Mouse (Mus musculus) bone marrow, adult 2 months (tissue): ENCODE measurements at regions not wholly inside any gene's neighbourhood (a gene's known extent, or its start where the extent isn't known, plus 50 kb on each side); places are given as distances from the start of the nearest gene placed in this dataset.
"Not testable (repeated sequence)": the region's sequence is repeated elsewhere in the genome, so short reads cannot be mapped to it uniquely, and the experiment has no call there.

Source experiments
- H3K27ac ChIP-seq: fragments of 200-500 bp; 2 replicates; pipeline ENCODE4 v1.5.1; 2012; ENCODE audit warnings: low read depth, mild to moderate bottlenecking, control low read depth, inconsistent platforms, low read length; ENCODE audit not compliant: control insufficient read depth, poor library complexity, insufficient read depth
- H3K4me1 ChIP-seq: fragments of 200-500 bp; 2 replicates; pipeline ENCODE4 v1.6.1; 2011; ENCODE audit warnings: low read length; ENCODE audit not compliant: control insufficient read depth, insufficient read depth
- H3K4me3 ChIP-seq: fragments of 200-500 bp; replicated peaks from 2 replicates; pipeline ENCODE3; 2011; ENCODE audit warnings: mild to moderate bottlenecking, low read depth, low read length, control low read depth; ENCODE audit not compliant: control insufficient read depth
- CTCF ChIP-seq: fragments of 200-500 bp; IDR thresholded peaks from 2 replicates; pipeline ENCODE4 v1.5.1; 2011; ENCODE audit warnings: low read length, control low read depth; ENCODE audit not compliant: control insufficient read depth, insufficient read depth
- POLR2A ChIP-seq: fragments of 200-500 bp; IDR thresholded peaks from 2 replicates; pipeline ENCODE4 v1.6.1; 2011; ENCODE audit warnings: low read depth, mild to moderate bottlenecking, control low read depth, low read length, borderline replicate concordance; ENCODE audit not compliant: control insufficient read depth
- WGBS: fragments of 180-500 bp; shearing (Covaris S2); methylation state at CpG from one replicate; pipeline ENCODE4 v1.1.7; 2018; 5-methylcytosine and 5-hydroxymethylcytosine counted together

DNA sequence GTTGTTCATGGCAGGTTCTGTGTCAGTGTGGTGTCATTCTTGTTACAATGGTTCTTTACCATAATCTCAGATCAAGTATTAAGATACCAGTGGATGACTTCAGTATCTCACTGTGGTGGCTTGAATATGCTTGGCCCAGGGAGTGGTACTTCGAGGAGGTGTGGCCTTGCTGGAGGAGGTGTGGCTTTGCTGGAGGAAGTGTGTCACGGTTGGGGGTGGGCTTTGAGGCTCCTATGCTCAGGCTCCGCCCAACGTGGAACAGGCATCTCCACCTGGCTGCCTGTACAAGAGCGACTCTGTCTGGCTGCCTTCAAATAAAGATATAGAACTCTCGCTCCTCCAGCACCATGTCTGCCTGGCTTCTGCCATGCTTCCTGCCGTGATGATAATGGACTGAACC is 63.6 kb downstream of the Cd2 start:
- Histone ChIP-seq H3K4me1 (no peaks in the 10 kb centered on the region; the same call in 1 of the 2 replicates), H3K27ac (no peak overlapping the region), H3K4me3 (no peak overlapping the region)
- TF ChIP-seq POLR2A = no peak
- TF ChIP-seq CTCF = no peak
- 76% methylated on average over 7 of the region's 7 CpGs for WGBS

DNA sequence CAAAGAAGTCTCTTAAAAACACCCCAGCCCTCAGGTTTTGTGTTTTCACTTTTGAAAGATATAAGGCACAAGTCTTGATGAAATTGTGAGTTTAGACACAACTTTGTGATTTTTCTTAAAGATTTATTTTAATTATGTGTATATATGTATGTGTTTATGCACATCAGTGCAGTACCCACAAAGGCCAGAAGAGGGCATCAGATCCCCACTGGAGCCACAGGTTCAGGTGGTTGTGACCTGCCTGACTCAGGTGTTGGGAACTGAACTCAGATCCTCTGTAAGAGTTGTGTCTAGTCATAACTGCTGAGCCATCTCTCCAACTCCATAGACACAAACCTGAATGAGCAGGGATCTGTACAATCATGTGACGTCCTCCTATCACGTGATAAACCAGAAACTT is 67.8 kb downstream of the Cd2 start:
- Histone ChIP-seq H3K27ac (no peak overlapping the region), H3K4me3 (no peak overlapping the region), H3K4me1 (no peaks in the 10 kb centered on the region)
- TF ChIP-seq POLR2A = no peak
- TF ChIP-seq CTCF = peak; percentile 42; the same call in 1 of the 2 replicates
- 79% methylated on average over 2 of the region's 2 CpGs for WGBS

DNA sequence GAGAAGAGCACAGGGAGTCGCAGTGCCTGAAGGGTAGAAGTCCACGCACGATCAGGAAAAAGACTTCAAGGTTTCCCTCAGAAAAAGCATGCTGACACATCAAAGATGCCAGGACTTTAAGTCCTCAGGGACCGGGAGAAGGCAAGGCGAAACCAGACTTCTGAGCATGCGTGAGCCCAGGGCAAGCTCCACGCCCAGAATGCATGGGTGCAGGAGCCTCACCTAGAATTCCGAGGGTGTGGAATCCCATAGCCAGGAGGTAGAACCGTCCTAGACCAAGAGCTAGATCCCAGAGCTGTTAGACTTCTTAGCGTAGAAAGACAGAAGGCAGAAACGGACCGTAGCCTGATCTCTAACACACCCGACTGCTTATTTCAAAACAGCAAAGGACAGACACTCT is 71.0 kb downstream of the Cd2 start:
- WGBS = 86% methylated on average over 13 of the region's 13 CpGs
- no peak for TF ChIP-seq CTCF
- no peak for TF ChIP-seq POLR2A
- no peaks in the 10 kb centered on the region; the same call in 1 of the 2 replicates for H3K4me1 ChIP-seq
- no peak overlapping the region for H3K4me3 ChIP-seq
- H3K27ac ChIP-seq = no peak overlapping the region

DNA sequence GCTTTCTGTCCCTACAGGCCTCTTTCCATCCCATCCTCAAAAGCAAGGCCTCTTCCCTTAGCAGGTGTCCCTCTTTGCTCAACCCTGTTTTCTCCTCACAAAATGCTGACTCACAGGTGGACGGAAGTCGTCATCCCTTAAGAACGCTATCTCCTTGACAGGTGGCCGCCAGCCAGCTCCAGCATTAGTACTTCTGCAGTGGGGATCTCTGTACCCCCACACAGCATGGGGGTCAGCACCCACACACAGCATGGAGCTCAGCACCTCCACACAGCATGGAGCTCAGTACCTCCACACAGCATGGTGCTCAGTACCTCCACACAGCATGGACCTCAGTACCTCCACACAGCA is 74.6 kb downstream of the Cd2 start:
- no peak overlapping the region for H3K4me3 ChIP-seq
- no peak overlapping the region for H3K27ac ChIP-seq
- WGBS = 4% methylated on average over 4 of the region's 4 CpGs
- no peak for TF ChIP-seq POLR2A
- no peak for TF ChIP-seq CTCF
- H3K4me1 ChIP-seq = no peaks in the 10 kb centered on the region; the same call in 1 of the 2 replicates

DNA sequence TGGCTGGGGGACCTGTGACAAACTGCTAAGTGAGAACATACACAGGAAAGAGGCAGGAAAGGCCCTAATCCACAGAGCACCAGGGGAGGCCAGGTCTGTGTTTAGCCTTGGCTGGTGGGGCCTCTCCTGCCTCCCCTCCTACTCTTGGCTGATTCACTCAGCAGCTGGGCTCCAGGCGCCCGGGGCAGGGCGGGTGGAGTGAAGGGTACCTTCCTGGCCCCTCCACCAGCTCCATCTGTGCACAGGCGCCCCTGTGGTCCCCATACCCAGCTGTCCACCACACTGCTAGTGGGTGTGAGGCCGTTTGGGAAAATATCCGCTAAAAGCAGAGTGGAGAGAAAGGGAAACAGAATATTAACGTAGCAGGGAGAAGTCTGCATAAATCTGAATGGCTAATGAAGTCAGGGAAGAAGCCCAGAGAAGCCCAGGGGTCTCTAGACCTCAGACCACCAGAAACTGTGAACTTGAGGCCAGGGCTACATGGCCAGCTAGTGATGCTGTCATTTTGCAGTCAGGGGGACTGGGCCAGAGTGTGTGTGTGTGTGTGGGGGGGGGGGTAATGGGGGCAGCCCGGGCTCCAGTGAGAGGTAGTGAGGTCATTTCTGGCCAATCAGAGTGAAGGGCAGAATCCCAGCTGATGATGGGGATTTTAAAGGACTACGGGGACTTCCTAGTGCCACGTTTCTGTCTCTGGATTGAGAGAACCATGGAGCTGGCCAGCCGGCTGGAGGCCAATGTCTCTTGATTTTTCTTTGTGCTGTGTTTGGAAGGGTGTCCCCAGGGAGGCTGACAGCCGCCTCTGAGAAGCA is 75.1 kb downstream of the Cd2 start:
- Histone ChIP-seq H3K27ac (no peak overlapping the region), H3K4me1 (no peaks in the 10 kb centered on the region; the same call in 1 of the 2 replicates), H3K4me3 (no peak overlapping the region)
- TF ChIP-seq CTCF (no peak), POLR2A (no peak)
- 16% methylated on average over 12 of the region's 12 CpGs for WGBS

DNA sequence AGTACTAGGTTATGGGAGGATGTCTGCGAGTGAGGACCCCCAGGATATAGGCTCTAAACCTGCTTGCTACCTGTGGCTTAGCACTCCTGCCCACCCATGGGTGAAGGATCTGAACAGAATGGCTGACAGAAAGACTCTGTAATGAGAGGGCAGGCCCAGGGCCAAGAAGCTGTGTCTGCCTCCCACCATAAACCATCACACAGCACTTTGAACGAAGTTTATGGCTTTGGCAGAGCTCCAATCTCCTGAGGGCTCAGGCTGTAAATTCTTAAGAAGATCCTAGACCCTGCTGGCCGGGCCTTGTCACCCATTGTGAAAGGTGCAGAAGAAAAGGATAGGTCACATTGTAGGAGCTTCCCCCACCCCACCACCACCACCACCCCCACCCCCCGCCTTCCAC is 75.8 kb downstream of the Cd2 start:
- Histone ChIP-seq H3K4me3 (no peak overlapping the region), H3K4me1 (no peaks in the 10 kb centered on the region; the same call in 1 of the 2 replicates), H3K27ac (no peak overlapping the region)
- 34% methylated on average over 4 of the region's 4 CpGs for WGBS
- no peak for TF ChIP-seq CTCF
- TF ChIP-seq POLR2A = no peak

DNA sequence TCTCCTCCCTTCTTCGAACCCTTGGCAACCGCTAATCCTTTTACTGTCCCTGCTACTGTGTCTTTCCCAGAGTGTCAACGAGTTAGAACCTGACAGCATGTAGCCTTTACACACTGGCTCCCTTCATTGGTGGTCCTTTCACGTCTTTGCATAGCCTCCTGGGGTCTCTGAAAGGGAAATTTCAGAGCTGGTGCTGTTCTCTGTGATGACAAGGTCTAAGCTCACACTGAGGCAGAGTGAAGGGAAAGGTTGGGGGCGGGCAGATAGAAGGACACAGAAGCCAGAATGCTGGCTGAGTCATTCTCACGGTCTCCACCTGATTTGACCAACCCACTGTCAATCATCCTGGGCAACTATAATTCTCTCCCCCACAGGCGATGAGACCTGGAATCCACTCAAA is 78.2 kb downstream of the Cd2 start:
- H3K4me1 ChIP-seq = no peaks in the 10 kb centered on the region; the same call in 1 of the 2 replicates
- TF ChIP-seq CTCF = no peak
- no peak for TF ChIP-seq POLR2A
- no peak overlapping the region for H3K27ac ChIP-seq
- H3K4me3 ChIP-seq = no peak overlapping the region
- WGBS = 84% methylated on average over 7 of the region's 7 CpGs

DNA sequence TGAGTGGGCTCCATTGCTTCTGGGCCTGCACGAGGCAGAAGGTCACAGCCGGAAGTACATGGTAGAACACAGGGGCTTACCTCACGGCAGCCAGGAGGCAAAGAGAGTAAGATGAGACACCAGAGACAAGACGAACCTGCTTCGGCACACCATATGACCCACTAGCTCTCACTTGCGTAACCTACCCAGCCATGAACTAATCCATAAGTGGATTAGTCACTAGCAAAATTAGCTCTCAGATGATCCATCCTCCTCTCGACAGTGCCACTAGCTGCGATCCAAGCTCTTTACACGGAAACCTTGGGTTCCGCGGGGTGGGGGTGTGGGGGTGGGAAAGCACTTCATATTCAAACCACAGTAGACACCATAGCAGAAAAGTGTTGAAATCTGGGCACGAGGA is 79.0 kb downstream of the Cd2 start:
- WGBS = 81% methylated on average over 12 of the region's 12 CpGs
- no peak overlapping the region for H3K27ac ChIP-seq

DNA sequence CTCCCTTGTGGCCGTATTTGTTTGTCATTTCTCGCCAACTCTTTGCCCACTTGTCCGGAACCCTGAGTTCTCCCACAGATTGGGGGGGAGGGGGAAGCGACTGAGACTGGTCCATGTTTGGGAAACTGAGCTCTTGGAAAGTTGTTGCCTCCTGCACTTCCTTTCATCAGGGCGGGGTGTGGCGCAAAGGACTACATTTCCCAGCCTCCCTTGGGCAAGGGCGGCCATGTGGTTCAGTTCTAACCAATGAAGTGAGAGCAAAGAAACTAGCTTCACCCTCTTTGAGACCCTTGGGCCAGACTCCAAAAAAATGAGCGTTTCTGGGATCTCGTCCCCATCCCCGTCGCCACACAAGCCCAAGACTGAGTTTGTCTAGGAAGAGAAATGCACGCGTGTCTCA is 81.6 kb downstream of the Cd2 start:
- H3K4me3 ChIP-seq, H3K27ac ChIP-seq, H3K4me1 ChIP-seq: not testable (repeated sequence)
- 92% methylated on average over 13 of the region's 13 CpGs for WGBS

More for the DNA sequence above, 79.0 kb downstream of the Cd2 start:
- TF ChIP-seq CTCF (no peak), POLR2A (no peak)
- no peak overlapping the region for H3K4me3 ChIP-seq
- H3K4me1 ChIP-seq = no peaks in the 10 kb centered on the region; the same call in 1 of the 2 replicates
